Mouse (Mus musculus) limb, embryonic 10.5 days (tissue): ENCODE measurements at regions not wholly inside any gene's neighbourhood (a gene's known extent, or its start where the extent isn't known, plus 50 kb on each side); places are given as distances from the start of the nearest gene placed in this dataset.
A peak's percentile ranks its signal among the peaks of the same experiment; 100 is the strongest.
"Not testable (repeated sequence)": the region's sequence is repeated elsewhere in the genome, so short reads cannot be mapped to it uniquely, and the experiment has no call there.

Source experiments
- DNase-seq: peaks from one replicate; pipeline ENCODE4 v3.0.0-alpha.2; 2017; ENCODE audit warnings: low spot score
- H3K27ac ChIP-seq: fragments of 300-500 bp; sonication (generic); 2 replicates; pipeline ENCODE4 v1.5.1; 2016; ENCODE audit warnings: mild to moderate bottlenecking
- H3K27me3 ChIP-seq: fragments of 300-500 bp; sonication (generic); 2 replicates; pipeline ENCODE4 v1.6.1; 2016; ENCODE audit warnings: low read depth, mild to moderate bottlenecking; ENCODE audit not compliant: poor library complexity, severe bottlenecking
- H3K36me3 ChIP-seq: fragments of 300-500 bp; sonication (generic); 2 replicates; pipeline ENCODE4 v1.6.1; 2016; ENCODE audit warnings: mild to moderate bottlenecking, moderate library complexity
- H3K4me1 ChIP-seq: fragments of 300-500 bp; sonication (generic); 2 replicates; pipeline ENCODE4 v1.6.1; 2016
- H3K4me3 ChIP-seq: fragments of 300-500 bp; sonication (generic); 2 replicates; pipeline ENCODE4 v1.5.1; 2016; ENCODE audit warnings: mild to moderate bottlenecking, moderate library complexity
- H3K9me3 ChIP-seq: fragments of 300-500 bp; sonication (generic); replicated peaks from 2 replicates; pipeline ENCODE4 v1.6.1; 2016; ENCODE audit warnings: mild to moderate bottlenecking
- WGBS: fragments of 180-500 bp; shearing (Covaris S2); methylation state at CpG from one replicate; pipeline ENCODE4 v1.1.7; 2016; 5-methylcytosine and 5-hydroxymethylcytosine counted together

DNA sequence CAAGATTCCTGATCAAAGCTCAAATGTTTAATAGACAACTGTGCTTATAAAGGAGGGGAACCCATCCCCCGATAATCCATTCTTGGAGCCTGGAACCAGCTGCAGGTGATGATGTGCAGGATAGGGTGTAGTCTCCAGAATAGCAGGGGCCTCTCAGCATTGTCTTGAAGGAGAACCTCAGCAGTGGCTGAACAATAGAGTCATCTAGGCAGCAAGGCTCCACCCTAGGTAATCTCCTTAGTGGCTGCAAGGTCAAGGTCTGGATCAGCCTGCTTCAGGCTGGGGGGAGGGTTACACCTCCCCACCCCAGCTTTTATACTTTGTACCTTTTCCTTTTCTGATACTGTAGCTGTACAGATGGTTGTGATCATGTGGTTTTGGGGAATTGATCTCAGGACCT lies 116.8 kb upstream of the Mettl4 start:
- Histone ChIP-seq H3K27me3 (no peaks in the 10 kb centered on the region), H3K9me3 (no peaks in the 10 kb centered on the region), H3K4me3 (no peak overlapping the region), H3K27ac (no peak overlapping the region), H3K4me1 (0 out of 2 replicates have a peak, but pooled peaks cover 3% of the 10 kb centered on the region), H3K36me3 (no peaks in the 10 kb centered on the region)
- DNase-seq, result no peak
- WGBS, result 89% methylated on average over 1 of the region's 1 CpGs

DNA sequence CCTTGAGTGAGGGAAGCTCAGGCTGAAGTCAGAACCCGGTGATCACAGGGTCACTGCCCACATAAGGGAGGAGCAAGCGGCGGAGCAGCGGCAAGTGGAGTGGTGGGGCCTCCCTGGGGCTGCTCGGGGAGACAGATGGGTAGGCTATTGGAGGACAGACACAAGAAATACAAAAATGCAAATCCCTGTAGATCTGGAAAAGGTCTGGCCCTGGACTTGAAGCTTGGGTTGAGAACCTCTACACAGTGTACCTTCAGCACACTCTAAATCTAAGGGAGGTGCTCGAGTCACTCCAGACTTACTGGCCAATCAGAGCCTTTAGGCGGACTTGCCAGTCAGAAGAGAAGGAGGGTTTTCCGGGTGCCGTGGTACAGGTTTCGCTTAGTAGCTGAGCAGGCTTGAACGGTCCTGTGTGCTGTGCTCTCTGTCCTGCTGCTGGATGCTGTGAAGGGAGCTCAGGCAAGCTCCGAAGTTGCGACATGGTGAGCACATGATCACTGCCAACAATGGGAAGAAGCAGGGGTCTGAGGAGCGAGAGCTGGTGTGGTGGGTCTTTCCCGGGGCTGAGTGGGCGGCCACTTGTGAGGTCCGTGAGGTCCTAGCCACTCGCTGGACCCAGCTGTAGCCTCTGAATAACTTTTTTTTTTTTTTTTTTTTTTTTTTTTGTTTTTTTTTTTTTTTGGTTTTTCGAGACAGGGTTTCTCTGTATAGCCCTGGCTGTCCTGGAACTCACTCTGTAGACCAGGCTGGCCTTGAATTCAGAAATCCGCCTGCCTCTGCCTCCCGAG lies 114.9 kb upstream of the Mettl4 start:
- H3K36me3 ChIP-seq, H3K9me3 ChIP-seq, H3K27me3 ChIP-seq, H3K4me1 ChIP-seq: not testable (repeated sequence)
- Histone ChIP-seq H3K4me3 (peak overlapping the region; percentile 57), H3K27ac (peak overlapping the region; percentile 84)
- DNase-seq, result peak; percentile 80
- 11% methylated on average over 20 of the region's 21 CpGs for WGBS

DNA sequence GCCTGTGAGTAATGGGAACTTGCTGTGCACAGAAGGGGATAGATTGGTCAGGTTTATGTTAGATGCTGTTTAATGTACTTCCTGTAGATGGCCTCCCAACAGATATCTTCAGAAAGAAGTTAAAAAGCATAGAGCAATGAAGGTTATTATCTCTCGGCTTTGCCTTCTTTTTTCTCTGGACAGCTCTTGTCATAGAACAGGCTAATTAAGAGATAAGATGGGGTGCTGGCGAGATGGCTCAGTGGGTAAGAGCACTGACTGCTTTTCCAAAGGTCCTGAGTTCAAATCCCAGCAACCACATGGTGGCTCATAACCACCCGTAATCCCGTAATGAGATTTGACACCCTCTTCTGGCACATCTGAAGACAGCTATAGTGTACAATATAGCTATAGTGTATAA lies 104.9 kb upstream of the Mettl4 start:
- not testable (repeated sequence) for H3K9me3 ChIP-seq, H3K36me3 ChIP-seq
- WGBS, result 90% methylated on average over 4 of the region's 4 CpGs

DNA sequence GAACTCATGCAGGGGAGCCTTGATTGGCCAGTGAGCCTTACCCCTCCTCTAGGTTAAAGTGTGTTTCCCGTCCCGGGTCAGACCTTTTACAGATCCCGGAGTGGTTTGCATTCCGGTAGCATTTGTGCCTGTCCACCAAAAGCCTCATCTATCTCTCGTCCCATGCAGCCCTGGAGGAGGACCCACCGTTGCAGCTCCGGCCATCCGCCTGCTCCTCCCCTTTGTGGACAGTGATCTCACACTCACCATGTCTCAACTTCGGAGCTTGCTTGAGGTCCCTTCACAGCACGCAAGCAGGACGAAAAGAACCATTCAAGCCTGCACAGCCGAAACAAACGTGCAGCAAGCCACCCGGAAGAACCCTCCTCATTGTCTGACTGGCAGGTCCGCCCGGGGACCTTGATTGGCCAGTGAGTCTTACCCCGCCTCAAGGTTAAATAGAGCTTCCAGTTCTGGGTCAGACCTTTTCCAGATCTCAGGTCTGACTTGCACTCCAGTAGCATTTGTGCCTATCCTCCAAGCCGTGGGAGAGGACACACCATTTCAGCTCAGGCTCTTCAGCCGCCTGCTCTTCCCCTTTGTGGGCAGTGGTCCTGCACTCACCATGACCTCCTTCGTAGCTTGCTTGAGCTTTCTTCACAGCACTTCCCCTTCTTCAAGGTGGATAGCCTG lies 84.8 kb upstream of the Mettl4 start:
- Histone ChIP-seq H3K9me3 (no peaks in the 10 kb centered on the region), H3K36me3 (peaks cover 30% of the 10 kb centered on the region), H3K4me1 (peaks cover 11% of the 10 kb centered on the region; the same call in 1 of the 2 replicates), H3K27me3 (no peaks in the 10 kb centered on the region), H3K4me3 (peak overlapping the region; percentile 73), H3K27ac (peak overlapping the region; percentile 84)
- DNase-seq, result peak; percentile 81
- 2% methylated on average over 20 of the region's 20 CpGs for WGBS

More for the DNA sequence above, 104.9 kb upstream of the Mettl4 start:
- H3K27me3 ChIP-seq, H3K4me1 ChIP-seq, DNase-seq, H3K27ac ChIP-seq, H3K4me3 ChIP-seq: not testable (repeated sequence)

- H3K27ac ChIP-seq, result peak overlapping the region; percentile 84
- not testable (repeated sequence) for DNase-seq, H3K9me3 ChIP-seq, H3K27me3 ChIP-seq
- H3K4me3 ChIP-seq, result peak overlapping the region; percentile 73
- peaks cover 36% of the 10 kb centered on the region for H3K36me3 ChIP-seq
- 8% methylated on average over 9 of the region's 9 CpGs for WGBS
- peaks cover 11% of the 10 kb centered on the region; the same call in 1 of the 2 replicates for H3K4me1 ChIP-seq
These were observed 84.2 kb upstream of the Mettl4 start for GRCm38 (mm10) chr17:94834067-94834445.

DNA sequence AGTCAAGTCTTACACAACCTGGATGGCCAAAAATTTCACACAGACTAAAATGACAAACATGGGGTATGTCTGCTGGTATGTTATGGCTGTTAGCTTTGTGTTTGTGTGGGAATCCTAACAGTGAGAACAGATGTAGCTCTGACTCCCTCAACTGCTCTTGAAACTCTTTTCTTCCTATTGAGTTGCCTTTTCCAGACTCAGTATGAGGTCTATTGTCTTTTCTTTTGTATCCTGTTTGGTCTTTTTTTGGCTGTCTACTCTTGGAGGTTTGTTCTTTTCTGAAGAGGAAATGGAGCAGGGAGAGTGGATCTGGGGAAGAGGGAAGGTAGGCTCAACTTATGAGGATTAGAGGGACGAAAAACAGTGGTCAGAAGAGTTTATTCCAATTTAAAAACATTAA lies 76.6 kb upstream of the Mettl4 start:
- not testable (repeated sequence) for H3K27me3 ChIP-seq

DNA sequence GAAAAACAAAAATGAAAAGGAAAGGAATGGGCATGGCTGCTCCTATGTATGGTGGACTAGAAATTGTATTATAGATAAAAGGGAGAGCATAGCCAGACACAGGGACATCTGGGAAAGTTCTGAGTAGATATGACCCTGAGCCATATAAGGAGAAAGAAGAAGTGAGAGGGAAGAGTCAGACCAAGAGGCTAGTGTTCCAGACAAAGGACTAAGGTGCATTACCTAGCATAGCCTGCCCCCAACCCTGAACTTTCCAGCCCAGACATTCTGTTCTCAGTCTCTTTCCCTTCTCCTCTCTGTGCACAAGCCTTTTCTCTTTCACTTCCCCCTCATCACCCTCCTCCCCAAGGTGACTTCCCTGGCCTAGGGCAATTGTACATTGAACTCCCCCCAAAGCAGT lies 58.9 kb upstream of the Mettl4 start:
- Histone ChIP-seq H3K4me1 (no peaks in the 10 kb centered on the region), H3K4me3 (no peak overlapping the region), H3K27ac (no peak overlapping the region), H3K36me3 (peaks cover 6% of the 10 kb centered on the region), H3K27me3 (no peaks in the 10 kb centered on the region), H3K9me3 (0 out of 2 replicates have a peak, but pooled peaks cover 2% of the 10 kb centered on the region)
- no peak for DNase-seq

More for the DNA sequence above, 76.6 kb upstream of the Mettl4 start:
- not testable (repeated sequence) for H3K27ac ChIP-seq, H3K4me1 ChIP-seq, DNase-seq, H3K9me3 ChIP-seq, H3K4me3 ChIP-seq
- peaks cover 70% of the 10 kb centered on the region for H3K36me3 ChIP-seq
- WGBS, result 84% methylated on average over 1 of the region's 1 CpGs
